Mouse (Mus musculus) C2C12 (cell line): ENCODE results near the gene Enpp4.

ENCODE experiments used
- CEBPB ChIP-seq: IDR thresholded peaks from one replicate; pipeline ENCODE4 v1.6.1; 2011; ENCODE audit warnings: low read depth, mild to moderate bottlenecking, control low read depth, moderate library complexity
- CTCF ChIP-seq: IDR thresholded peaks from one replicate; pipeline ENCODE4 v1.5.1; 2011; ENCODE audit not compliant: control insufficient read depth, insufficient read depth, insufficient read length
- FOSL1 ChIP-seq: IDR thresholded peaks from one replicate; pipeline ENCODE4 v1.8.0; 2011; ENCODE audit warnings: mild to moderate bottlenecking, low read length; ENCODE audit not compliant: poor library complexity, insufficient read depth, severe bottlenecking
- MAX ChIP-seq: IDR thresholded peaks from one replicate; pipeline ENCODE4 v1.6.1; 2011; ENCODE audit warnings: mild to moderate bottlenecking, control low read depth
- MYOD1 ChIP-seq: IDR thresholded peaks from one replicate; pipeline ENCODE4 v1.6.1; 2011; ENCODE audit warnings: low read depth; ENCODE audit not compliant: control insufficient read depth, insufficient read length
- MYOG ChIP-seq: IDR thresholded peaks from one replicate; pipeline ENCODE4 v1.6.1; 2011; ENCODE audit not compliant: control insufficient read depth, insufficient read length; ENCODE audit errors: extremely low read depth
- USF1 ChIP-seq: IDR thresholded peaks from one replicate; pipeline ENCODE4 v1.6.1; 2011; ENCODE audit warnings: low read depth, mild to moderate bottlenecking, control low read depth, moderate library complexity

DNA sequence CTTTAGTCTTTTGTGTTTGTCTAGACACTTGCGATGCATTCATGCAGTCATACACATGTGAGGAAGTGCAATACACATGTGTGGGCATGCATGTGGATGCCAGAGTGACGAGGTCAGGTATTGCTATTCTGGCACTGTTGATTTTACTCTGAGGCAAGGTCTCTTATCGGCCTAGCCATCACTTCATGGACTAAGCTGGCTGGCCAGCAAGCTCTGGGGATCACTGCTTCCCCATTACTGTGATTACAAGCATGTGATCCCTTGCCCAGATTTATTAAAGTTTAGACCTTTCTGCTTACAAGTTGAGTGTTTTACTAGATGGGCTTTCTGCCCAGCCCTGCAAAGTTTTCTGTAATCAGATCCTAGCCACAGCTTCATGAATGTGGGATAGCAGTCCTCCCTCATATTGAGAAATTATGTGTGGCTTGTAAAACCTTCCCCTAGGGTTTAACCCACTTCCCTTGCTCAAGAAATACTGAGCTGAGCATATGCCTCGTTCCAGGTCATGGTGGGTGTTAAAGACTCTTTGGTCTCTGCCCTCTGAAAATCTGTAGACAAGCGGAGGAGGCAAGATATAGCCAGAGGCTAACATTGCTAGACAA, 44.2 kb downstream of the Enpp4 start:
- no peak for TF ChIP-seq CTCF
- TF ChIP-seq MAX: no peak
- TF ChIP-seq USF1: no peak
- TF ChIP-seq FOSL1: no peak
- no peak for TF ChIP-seq CEBPB
- TF ChIP-seq MYOD1: no peak
- no peak for TF ChIP-seq MYOG
